Mouse (Mus musculus): Measurements from ENCODE around the gene Gm10401. TPM values are rescaled to one million over a fixed set of nuclear protein-coding genes. Genes with fewer than 3 reads are reported as not detected.
"Not testable (repeated sequence)": the region's sequence is repeated elsewhere in the genome, so short reads cannot be mapped to it uniquely, and the experiment has no call there.

The Gm10401 gene
- polyA plus RNA-seq, 1 experiment from 2014 or later = 26.4 TPM

DNA sequence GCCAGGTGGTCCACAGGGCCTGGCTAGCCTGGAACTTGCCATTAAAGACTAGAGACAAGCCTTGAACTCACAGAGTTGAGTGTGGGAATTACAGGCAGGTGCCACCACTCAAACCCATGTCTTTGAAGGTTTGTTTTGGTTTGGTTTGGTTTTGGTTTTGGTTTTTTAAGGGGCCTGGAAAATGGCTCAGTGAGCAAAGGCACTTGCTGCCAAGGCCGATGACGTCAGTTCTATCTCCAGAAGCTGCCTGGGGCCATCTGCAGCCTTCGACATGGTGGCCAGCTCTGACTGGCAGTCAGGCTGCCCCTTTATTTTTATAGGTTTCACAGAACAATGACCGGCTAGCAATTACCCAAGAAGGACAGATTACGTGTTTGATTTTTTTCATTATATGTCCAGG is 22.9 kb upstream of the Gm10401 start:
- no peak for DNase-seq (ENCODE audit: low spot score)

DNA sequence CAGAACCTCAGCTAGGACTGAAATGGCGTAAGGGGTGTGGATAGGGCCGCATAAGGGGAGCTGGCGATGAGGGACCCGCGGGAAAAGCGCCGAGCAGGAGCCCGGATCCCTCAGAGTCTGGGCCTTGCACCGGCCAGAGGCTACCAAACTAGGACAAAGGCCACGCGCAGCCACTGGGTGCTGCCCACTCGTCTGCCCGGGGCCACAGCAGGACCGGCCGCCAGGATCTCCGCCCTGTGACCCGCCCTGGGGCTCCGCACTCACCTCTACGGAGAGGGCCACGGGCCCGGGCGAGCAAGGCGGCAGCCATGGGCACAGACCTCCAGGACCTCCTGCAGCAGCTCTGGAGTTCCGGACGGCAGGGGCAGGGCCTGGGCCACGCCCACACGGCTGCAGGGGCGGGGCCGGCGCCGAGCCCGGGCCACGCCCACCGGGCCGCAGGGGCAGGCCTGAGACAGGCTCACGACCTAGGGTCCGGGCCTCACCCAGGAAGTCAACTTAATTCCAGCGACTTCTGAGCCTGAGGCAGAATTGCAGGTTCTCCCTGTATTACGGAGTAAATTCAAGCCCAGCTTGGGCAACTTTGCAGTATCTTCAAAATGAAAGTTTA is 21.0 kb upstream of the Gm10401 start, which contains the start of gene Acads:
Gene Acads (minus strand): TSS at position 386 of the 610 bp plus-strand sequence.
- DNase-seq (ENCODE audit: low spot score) = peak; percentile 90

GRCm38 (mm10) chr5:115117467-115117866 is 19.4 kb upstream of the Gm10401 start:
- DNase-seq (ENCODE audit: low spot score) = no peak

GRCm38 (mm10) chr5:115116426-115116825 is 18.3 kb upstream of the Gm10401 start:
- no peak for DNase-seq (ENCODE audit: low spot score)

DNA sequence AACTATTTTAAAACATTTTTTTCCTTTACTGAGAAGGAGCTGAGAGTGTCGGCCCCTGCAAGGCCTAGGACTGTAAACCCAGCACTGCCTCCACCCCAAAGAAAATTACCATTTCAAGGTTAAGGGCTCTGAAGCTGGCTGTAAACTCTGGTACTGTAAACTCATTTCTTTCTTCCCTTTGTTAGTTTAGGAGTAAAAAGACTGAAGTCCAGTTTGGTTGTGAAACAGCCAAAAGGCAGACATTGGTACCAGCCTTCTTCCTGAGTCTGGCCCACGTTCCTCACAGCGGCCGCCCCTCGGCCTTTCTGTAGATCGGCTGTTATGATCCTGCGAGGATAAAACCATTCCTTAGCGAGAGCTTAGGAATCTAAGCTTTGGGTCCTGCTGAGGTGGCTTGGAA is 16.4 kb upstream of the Gm10401 start:
- no peak for DNase-seq (ENCODE audit: low spot score)

DNA sequence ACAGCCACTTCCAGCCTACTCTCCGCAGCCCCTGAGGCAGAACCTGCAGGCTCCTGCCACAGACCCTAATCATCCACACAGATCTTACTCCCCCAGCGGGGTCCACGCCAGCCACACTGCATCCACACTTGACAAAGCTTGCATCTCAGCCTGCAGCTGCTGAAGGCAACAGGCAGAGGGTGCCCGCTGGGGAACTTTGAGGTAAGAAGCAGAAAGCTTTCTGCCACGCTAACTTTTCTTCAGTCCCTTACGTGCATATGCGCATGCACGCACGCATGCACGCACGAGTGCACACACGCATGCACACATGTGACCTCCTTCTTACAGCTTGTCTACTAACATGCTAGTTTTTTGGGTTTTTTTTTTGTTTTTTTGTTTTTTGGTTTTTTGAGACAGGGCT is 15.1 kb upstream of the Gm10401 start:
- DNase-seq (ENCODE audit: low spot score) = no peak

- no peak for DNase-seq (ENCODE audit: low spot score)
These were observed 13.1 kb upstream of the Gm10401 start for GRCm38 (mm10) chr5:115111156-115111555.

GRCm38 (mm10) chr5:115103253-115103652 is 5.2 kb upstream of the Gm10401 start:
- DNase-seq (ENCODE audit: low spot score) = not testable (repeated sequence)

DNA sequence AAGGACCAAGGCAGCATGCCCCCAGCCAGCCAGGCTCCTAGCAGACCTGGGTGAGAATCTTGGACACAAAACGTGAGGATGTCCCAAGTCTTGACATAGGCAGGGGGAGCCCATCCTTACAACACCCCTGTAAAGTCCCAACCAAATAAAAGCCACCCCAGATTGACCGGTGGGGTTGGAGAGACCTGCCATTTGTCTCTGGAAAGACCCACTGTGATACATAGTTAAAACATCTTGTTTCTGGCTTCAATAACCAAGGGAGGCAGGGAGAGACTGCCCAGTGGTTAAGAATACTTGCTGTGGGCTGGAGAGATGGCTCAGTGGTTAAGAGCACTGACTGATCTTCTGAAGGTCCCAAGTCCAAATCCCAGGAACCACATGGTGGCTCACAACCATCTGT is 4.1 kb upstream of the Gm10401 start:
- DNase-seq (ENCODE audit: low spot score) = no peak

GRCm38 (mm10) chr5:115100473-115100872 is 2.4 kb upstream of the Gm10401 start:
- no peak for DNase-seq (ENCODE audit: low spot score)

- no peak for DNase-seq (ENCODE audit: low spot score)
These were observed 1.9 kb upstream of the Gm10401 start for GRCm38 (mm10) chr5:115099991-115100390.

DNA sequence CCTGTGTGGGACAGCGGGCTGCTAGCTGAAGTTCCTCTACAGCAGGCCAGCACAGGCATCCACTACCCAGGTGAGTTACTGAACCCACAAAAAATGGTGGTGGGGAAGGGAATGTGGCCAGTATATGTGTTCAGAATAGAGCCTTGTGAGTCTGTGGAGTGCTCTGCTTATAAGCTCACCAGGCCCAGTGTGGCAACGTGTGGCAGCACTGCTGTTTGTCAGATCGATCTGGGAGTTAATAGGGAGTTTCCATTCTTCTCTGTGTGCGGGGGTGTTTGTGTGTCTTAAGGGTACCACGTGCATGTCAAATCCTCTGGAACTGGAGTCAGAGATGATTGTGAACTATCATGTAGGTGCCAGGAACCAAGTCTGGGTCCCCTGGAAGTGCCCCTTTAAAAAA is 1.4 kb upstream of the Gm10401 start:
- no peak for DNase-seq (ENCODE audit: low spot score)

DNA sequence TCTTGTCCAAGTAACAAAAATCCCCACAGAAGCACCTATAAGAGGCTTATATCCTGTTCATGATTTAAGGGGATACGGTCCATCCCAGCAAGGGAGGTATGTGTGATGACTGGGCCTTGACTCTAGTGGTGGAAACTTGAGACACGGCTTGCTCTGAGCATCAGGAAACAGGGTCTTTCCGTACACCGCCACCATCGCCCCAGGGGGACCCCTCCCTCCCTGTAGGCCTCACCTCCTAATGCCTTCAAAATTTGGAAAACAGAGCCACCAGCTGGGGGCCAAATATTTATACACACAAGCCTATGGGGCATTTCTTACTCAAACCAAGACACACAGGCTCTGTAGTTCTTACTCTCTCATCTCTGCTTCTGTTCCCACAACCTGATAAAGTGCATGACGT is 6.3 kb downstream of the Gm10401 start:
- no peak for DNase-seq (ENCODE audit: low spot score)

DNA sequence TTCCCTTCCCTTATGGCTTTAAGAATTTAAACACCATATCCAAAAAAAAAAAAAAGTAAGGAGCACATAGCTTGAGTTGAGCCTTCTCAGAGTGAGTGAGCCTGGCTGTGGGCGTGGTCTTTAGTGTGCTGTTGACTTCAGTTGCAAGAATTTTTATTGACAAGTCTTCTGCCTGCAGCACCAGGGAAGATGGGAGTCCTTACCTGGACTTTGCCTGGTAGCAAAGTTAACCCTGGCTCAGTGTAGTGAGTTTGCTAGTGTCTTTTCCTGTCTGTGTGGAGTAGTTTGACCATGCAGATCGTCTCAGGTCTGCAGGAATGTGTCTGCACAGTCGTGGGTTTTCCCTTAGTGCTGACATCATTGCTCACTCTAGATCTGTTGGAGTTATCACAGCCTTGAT is 7.1 kb downstream of the Gm10401 start:
- DNase-seq (ENCODE audit: low spot score) = no peak

- DNase-seq (ENCODE audit: low spot score) = no peak
These were observed 8.4 kb downstream of the Gm10401 start for GRCm38 (mm10) chr5:115089592-115090268.

DNA sequence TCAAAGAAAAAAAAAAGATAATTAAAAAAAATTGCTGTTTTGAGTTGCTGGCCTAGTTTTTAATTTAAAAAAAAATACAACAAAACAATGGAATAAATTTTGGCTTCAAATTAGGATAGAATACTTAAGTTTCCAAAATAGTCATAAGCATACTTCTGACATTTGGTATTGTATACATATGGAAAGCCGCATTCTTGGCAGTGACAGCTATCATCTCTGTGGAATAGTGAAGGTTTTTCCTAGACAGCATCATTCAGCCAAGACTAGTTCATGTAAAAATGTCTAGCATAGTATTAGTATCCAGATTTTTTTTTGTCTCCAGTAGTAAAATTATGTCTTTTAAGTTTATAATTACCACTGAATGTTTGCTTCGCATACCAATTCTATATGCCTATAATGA is 12.4 kb downstream of the Gm10401 start:
- DNase-seq (ENCODE audit: low spot score) = no peak

GRCm38 (mm10) chr5:115083492-115083891 is 14.6 kb downstream of the Gm10401 start:
- peak; percentile 62 for DNase-seq (ENCODE audit: low spot score)

- DNase-seq (ENCODE audit: low spot score) = peak; percentile 73
These were observed 16.5 kb downstream of the Gm10401 start for GRCm38 (mm10) chr5:115081636-115082035.

DNA sequence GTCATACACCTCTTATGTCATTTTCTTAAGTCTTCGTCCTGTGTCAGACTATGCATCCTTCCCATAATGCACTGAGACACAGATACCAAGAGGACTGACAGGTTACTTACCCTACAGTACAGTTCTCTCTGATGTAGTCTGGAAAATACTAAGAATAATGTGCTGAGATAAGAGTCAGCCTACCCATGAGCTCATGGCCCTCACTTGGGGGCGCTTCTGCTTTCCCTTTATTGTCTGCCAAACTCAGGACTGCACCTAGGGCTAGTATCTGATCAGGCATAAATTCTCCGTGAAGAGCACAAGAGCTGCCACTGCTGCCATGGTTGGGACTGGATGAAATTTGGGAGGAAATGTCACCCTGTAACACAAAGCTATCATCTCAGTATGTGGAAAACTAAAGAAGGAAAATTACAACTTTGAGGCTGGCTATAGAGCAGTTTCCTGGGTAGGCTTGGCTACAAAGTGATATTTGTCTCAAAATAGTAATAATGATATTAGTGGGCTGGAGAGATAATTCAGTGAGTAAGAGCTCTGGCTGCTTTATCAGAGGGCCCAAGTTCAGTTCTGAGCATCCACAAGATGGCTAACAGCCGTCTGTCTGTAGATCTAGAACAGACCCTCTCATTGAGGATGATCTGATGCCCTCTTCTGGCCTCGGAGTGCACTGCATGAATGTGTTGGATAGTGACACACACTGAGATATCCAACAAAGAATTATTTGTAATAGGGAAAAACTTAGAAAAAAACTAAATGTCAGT is 21.8 kb downstream of the Gm10401 start:
- peak; percentile 60 for DNase-seq (ENCODE audit: low spot score)

GRCm38 (mm10) chr5:115074749-115075148 is 23.3 kb downstream of the Gm10401 start:
- no peak for DNase-seq (ENCODE audit: low spot score)

DNA sequence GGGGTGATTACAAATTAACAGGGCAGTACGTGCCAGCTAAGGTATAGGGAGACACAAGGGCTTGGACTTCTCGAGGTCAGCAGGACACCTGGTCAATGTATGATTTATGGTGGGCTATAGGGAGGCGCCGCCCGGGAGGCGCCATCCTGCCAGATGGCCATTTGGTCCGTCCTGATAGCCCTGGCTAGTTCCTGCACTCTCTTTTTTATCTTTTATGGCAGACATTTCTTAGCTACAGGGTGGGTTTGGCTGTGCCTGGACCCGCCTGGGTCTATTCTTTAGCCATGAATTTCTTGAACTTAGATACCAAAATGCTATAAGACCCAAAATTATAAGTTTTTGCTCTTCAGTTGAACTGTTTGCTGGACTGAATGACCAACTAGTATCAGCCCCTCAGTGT is 24.8 kb downstream of the Gm10401 start:
- DNase-seq (ENCODE audit: low spot score) = not testable (repeated sequence)

DNA sequence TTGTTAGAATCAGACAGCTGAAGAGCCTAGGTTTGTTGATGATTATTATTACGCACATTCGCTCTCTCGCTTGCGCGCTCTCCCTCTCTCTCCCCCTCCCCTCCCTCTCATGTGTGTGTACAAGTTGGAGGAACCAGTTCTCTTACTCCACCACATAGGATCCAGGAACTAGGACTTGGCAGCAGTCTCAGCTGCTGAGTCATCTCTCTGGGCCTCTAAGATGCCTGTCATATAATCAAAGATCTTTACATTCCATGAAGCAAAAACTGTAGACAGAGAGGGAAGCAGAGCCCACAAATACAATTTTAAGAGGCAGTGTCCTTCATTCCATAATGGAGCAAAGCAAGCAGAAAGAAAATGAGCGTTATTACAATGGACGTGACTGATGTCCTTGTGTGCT is 26.0 kb downstream of the Gm10401 start:
- DNase-seq (ENCODE audit: low spot score) = no peak
